ENCODE assay signal across 8 mouse cellular contexts in the genomic region with DNA sequence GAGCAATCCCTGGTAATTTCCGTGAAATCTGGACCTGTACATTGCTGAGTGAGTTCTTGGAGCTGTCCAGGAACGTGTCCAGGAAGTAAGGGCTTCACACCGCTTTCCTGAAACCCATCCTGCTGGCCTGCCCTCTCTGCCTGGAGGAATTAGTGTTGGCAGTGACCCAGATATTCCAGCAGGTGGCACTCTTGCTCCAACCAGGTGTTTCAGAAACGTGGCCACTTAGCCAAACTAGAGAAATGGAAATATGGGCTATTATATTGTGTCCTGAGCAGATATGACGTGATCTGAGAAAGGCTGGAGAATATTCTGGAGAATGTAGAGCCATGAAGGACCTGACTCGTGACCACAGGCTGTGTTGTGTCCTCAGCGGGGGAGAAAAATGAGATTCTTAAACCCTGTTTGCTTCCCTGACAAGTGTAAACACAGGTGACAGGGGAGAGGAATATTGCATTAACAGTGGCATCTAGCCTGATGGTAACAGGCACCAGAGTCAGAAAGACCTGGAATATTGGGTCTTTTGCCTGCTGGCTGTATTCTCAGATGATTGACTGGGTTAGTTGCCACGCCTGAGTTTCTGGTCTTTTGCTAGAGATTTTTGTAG.
DNase-seq lines count a peak whose midpoint lies in the region; ATAC-seq and TF ChIP-seq lines count a peak whose summit lies in the region.

No protein-coding gene starts in this region.

- peak overlapping the region; percentile 34; the same call in 1 of the 2 replicates for H3K27ac ChIP-seq in embryonic fibroblast, embryonic 13.5 days (ENCODE audit: insufficient read depth, low read length)
- no peak overlapping the region for H3K27ac ChIP-seq in heart, embryonic 14.5 days (replicated peaks in 1 of 2; ENCODE audit: control insufficient read depth in 1 of 2, insufficient read depth in 1 of 2, low read depth in 2 of 2, low read length in 2 of 2)
- peak overlapping the region; percentile 1; the same call in 1 of the 2 replicates for H3K27ac ChIP-seq in kidney, postnatal 0 days
- peak overlapping the region; percentile 44; the same call in 1 of the 2 replicates for H3K27ac ChIP-seq in liver, embryonic 13.5 days
- H3K27ac ChIP-seq in stomach, embryonic 14.5 days (ENCODE audit: low read length) = peak overlapping the region; percentile 64; the same call in 1 of the 2 replicates

- TF ChIP-seq CTCF in embryonic fibroblast, embryonic 13.5 days (IDR thresholded peaks at IDR 0.05; ENCODE audit: borderline replicate concordance, insufficient read depth, low read length) = peak; percentile 61; the same call in 1 of the 2 replicates
- TF ChIP-seq CTCF in kidney, postnatal 0 days (IDR thresholded peaks at IDR 0.05; ENCODE audit: low read depth) = peak; percentile 100

- H3K4me2 ChIP-seq in heart, embryonic 14.5 days (ENCODE audit: low read length) = no peak overlapping the region
- no peak overlapping the region; the same call in 1 of the 2 replicates for H3K4me2 ChIP-seq in kidney, postnatal 0 days (ENCODE audit: low read length)
- H3K4me2 ChIP-seq in liver, embryonic 13.5 days = no peak overlapping the region
- H3K4me2 ChIP-seq in stomach, embryonic 14.5 days (replicated peaks; ENCODE audit: low read depth, low read length) = no peak overlapping the region

- H3K4me1 ChIP-seq in embryonic fibroblast, embryonic 13.5 days (ENCODE audit: control insufficient read depth, insufficient read depth, low read length) = peaks cover 12% of the 10 kb centered on the region; the same call in 1 of the 2 replicates
- H3K4me1 ChIP-seq in heart, embryonic 14.5 days (ENCODE audit: control insufficient read depth in 2 of 2, insufficient read depth in 2 of 2, low read length in 2 of 2) = peaks cover 15 to 34% of the 10 kb centered on the region in 2 experiments
- peaks cover 26% of the 10 kb centered on the region for H3K4me1 ChIP-seq in kidney, postnatal 0 days (replicated peaks; ENCODE audit: insufficient read depth, low read length)
- H3K4me1 ChIP-seq in liver, embryonic 13.5 days (replicated peaks) = peaks cover 54% of the 10 kb centered on the region
- peaks cover 37% of the 10 kb centered on the region for H3K4me1 ChIP-seq in stomach, embryonic 14.5 days (ENCODE audit: control insufficient read depth, insufficient read depth, low read length)

- H3K36me3 ChIP-seq in heart, embryonic 14.5 days (ENCODE audit: control insufficient read depth, insufficient read depth, low read length) = no peaks in the 10 kb centered on the region
- no peaks in the 10 kb centered on the region for H3K36me3 ChIP-seq in kidney, postnatal 0 days (ENCODE audit: insufficient read depth, low read length)
- no peaks in the 10 kb centered on the region for H3K36me3 ChIP-seq in liver, embryonic 13.5 days
- no peaks in the 10 kb centered on the region for H3K36me3 ChIP-seq in stomach, embryonic 14.5 days (ENCODE audit: control insufficient read depth, insufficient read depth, low read length)

- no peaks in the 10 kb centered on the region for H3K9me3 ChIP-seq in heart, embryonic 14.5 days (ENCODE audit: control insufficient read depth, low read length)
- no peaks in the 10 kb centered on the region for H3K9me3 ChIP-seq in kidney, postnatal 0 days (replicated peaks; ENCODE audit: low read length)
- H3K9me3 ChIP-seq in liver, embryonic 13.5 days (replicated peaks) = no peaks in the 10 kb centered on the region
- no peaks in the 10 kb centered on the region for H3K9me3 ChIP-seq in stomach, embryonic 14.5 days (ENCODE audit: control insufficient read depth, low read depth, low read length)

- no peak for TF ChIP-seq POLR2A in embryonic fibroblast, embryonic 13.5 days (IDR thresholded peaks at IDR 0.05; ENCODE audit: low read depth, low read length)

- H3K4me3 ChIP-seq in embryonic fibroblast, embryonic 13.5 days (ENCODE audit: insufficient read depth, low read length) = no peak overlapping the region
- H3K4me3 ChIP-seq in heart, embryonic 14.5 days (ENCODE audit: control insufficient read depth in 1 of 2, insufficient read depth in 1 of 2, low read depth in 1 of 2, low read length in 2 of 2) = no peak overlapping the region
- H3K4me3 ChIP-seq in kidney, postnatal 0 days (replicated peaks; ENCODE audit: low read depth, low read length) = no peak overlapping the region
- H3K4me3 ChIP-seq in liver, embryonic 13.5 days (replicated peaks) = no peak overlapping the region
- H3K4me3 ChIP-seq in stomach, embryonic 14.5 days (ENCODE audit: low read depth, low read length) = no peak overlapping the region

- DNase-seq in CD4-positive, CD25-positive, alpha-beta regulatory T cell, adult 2 months (ENCODE audit: low read depth, low spot score) = peak; percentile 85
- peak; percentile 84 for DNase-seq in brain, adult 2 months (ENCODE audit: low read depth, low spot score)
- DNase-seq in kidney, postnatal 0 days (ENCODE audit: low spot score) = peak; percentile 90
- peak; percentile 63 for DNase-seq in liver, embryonic 13.5 days
- peak; percentile 77 for DNase-seq in natural killer cell, adult 2 months (ENCODE audit: low spot score in 2 of 2)

- no peak overlapping the region for H3K9ac ChIP-seq in heart, embryonic 14.5 days (ENCODE audit: low read length)
- no peak overlapping the region for H3K9ac ChIP-seq in kidney, postnatal 0 days (ENCODE audit: low read depth, low read length)
- H3K9ac ChIP-seq in liver, embryonic 13.5 days = no peak overlapping the region; the same call in 1 of the 2 replicates
- no peak overlapping the region for H3K9ac ChIP-seq in stomach, embryonic 14.5 days (replicated peaks; ENCODE audit: low read depth, low read length)

- ATAC-seq in heart, embryonic 14.5 days (ENCODE audit: insufficient number of reproducible peaks, insufficient read depth, low FRiP score, low read depth) = peak; percentile 55; the same call in 1 of the 2 replicates
- ATAC-seq in kidney, postnatal 0 days (replicated peaks; ENCODE audit: low FRiP score, low read depth) = peak; percentile 73
- peak; percentile 52 for ATAC-seq in liver, embryonic 13.5 days (ENCODE audit: low read depth)
- ATAC-seq in stomach, embryonic 14.5 days (ENCODE audit: insufficient number of reproducible peaks, insufficient read depth, low FRiP score, low read depth) = peak; percentile 74

- no peaks in the 10 kb centered on the region for H3K27me3 ChIP-seq in heart, embryonic 14.5 days (ENCODE audit: control insufficient read depth, insufficient read depth, low read length)
- no peaks in the 10 kb centered on the region for H3K27me3 ChIP-seq in kidney, postnatal 0 days (ENCODE audit: insufficient read depth, low read length)
- H3K27me3 ChIP-seq in liver, embryonic 13.5 days = peaks cover 3% of the 10 kb centered on the region; the same call in 1 of the 2 replicates
- H3K27me3 ChIP-seq in stomach, embryonic 14.5 days (ENCODE audit: control insufficient read depth, insufficient read depth, low read length) = no peaks in the 10 kb centered on the region

- WGBS in heart, embryonic 14.5 days = 20% methylated on average over 8 of the region's 8 CpGs
- WGBS in kidney, postnatal 0 days = 13% methylated on average over 8 of the region's 8 CpGs
- WGBS in liver, embryonic 13.5 days (ENCODE audit: insufficient replicate concordance) = 17% methylated on average over 8 of the region's 8 CpGs
- 10% methylated on average over 8 of the region's 8 CpGs for WGBS in stomach, embryonic 14.5 days

Comparison
In these comparisons a context has a peak if more than half of its experiments do, and no peak if none do; other contexts are left out.
1. H3K27ac ChIP-seq: peak in embryonic fibroblast, embryonic 13.5 days (single experiment), kidney, postnatal 0 days (single experiment), liver, embryonic 13.5 days (single experiment) and stomach, embryonic 14.5 days (single experiment); none in heart, embryonic 14.5 days (0 of 2).
2. Peak in every context shown above with its lines, with median percentiles within 50 percentile points of each other: DNase-seq and ATAC-seq.